Mouse (Mus musculus) granulocyte monocyte progenitor cell, adult 5-6 weeks (primary cell): Measurements from ENCODE around the gene Fbxw2. TPM values are rescaled to one million over a fixed set of nuclear protein-coding genes. Genes with fewer than 3 reads are reported as not detected.
A peak's percentile ranks its signal among the peaks of the same experiment; 100 is the strongest.
"Not testable (repeated sequence)": the region's sequence is repeated elsewhere in the genome, so short reads cannot be mapped to it uniquely, and the experiment has no call there.

Source experiments
- ATAC-seq: replicated peaks from 2 replicates; pipeline ENCODE4 v1.8.0; 2016; ENCODE audit warnings: mild to moderate bottlenecking, moderate TSS enrichment, inconsistent platforms; ENCODE audit not compliant: poor library complexity, severe bottlenecking
- total RNA-seq, 2 experiments: library from RNA; stranded (forward) in 1 of 2; stranded (reverse) in 1 of 2; fragments of 200-712, 200-1000 nt in 1 of 2; fragments of >200 nt in 1 of 2; fragmentation: Nextera tagmentation in 1 of 2; gene quantifications; 2 replicates each; pipeline ENCODE4 v1.2.3; 2014 to 2017

Fbxw2 gene
- total RNA-seq, 2 experiments from 2014 or later = 52.8 to 63.4 TPM

GRCm38 (mm10) chr2:34777237-34777868 lies 48.8 kb downstream of the Fbxw2 start:
- ATAC-seq = no peak

DNA sequence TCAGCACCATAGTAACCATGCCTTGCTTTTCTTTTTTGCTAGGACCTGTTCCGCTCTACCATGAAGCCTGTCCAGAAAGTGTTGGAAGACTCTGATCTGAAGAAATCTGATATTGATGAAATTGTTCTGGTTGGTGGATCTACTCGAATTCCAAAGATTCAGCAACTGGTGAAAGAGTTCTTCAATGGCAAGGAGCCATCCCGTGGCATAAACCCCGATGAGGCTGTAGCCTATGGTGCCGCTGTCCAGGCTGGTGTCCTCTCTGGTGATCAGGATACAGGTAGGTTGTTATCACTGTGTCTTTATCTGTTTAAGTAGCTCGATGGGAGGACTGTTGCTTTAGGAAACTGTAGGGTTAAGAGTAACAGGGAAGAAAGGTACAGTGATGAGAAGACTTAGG lies 51.6 kb downstream of the Fbxw2 start:
- no peak for ATAC-seq

DNA sequence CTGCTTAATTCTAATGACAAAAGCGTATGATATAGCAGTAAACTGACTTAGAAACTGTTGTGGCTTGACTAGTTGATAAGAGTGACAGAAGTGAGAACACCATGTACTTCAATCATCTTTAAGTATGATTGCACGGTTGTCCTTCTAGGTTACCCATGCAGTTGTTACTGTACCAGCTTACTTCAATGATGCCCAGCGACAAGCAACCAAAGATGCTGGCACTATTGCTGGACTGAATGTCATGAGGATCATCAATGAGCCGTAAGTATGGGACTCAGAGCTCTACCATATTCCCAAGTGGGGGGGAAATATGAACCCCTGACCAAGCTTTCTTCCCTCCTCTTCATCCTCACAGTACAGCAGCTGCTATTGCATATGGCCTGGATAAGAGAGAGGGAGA lies 52.4 kb downstream of the Fbxw2 start:
- no peak for ATAC-seq

GRCm38 (mm10) chr2:34772252-34773235 lies 53.6 kb downstream of the Fbxw2 start:
- ATAC-seq = no peak

- peak; percentile 81 for ATAC-seq
These were observed 54.5 kb downstream of the Fbxw2 start, which contains the start of gene Hspa5 for GRCm38 (mm10) chr2:34771368-34772226. Hspa5 (plus strand) TSS chr2:34771970.

DNA sequence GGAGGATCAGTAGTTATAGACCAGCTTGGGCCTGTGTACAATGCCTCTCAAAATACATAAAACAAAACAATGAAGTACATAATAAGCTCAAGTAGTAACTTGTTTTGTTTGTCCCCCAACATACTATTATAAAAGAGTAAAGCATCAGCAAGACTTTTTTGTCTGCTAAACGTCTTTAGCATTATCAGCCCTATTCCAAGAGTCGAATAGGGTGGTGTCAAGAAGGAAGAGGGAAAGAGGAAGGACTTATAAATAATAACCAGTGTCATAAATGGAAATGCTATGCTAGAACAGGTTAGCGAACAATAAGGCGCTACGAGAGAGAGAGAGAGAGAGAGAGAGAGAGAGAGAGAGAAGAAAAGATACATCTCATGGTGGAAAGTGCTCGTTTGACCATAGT lies 55.2 kb downstream of the Fbxw2 start:
- no peak for ATAC-seq

- no peak for ATAC-seq
These were observed 56.1 kb downstream of the Fbxw2 start for GRCm38 (mm10) chr2:34770049-34770448.

- ATAC-seq = no peak
These were observed 61.3 kb downstream of the Fbxw2 start for GRCm38 (mm10) chr2:34764801-34765200.

DNA sequence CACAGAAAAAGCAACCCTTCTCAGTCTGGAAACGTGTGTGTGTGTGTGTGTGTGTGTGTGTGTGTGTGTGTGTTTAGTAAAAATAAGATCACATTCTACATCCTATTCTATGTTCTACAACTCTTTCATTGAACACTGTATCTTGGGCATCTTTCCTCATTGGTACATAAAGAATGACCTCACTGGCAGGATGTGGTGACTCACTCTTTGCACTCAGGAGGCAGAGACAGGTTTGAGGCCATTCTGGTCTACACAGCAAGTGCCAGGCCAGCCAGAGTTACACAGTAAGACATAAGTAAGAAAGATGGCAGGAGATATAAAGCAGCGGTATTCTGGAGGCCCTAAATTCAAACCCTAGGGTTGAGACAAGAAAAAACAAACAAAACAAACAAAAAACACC lies 63.2 kb downstream of the Fbxw2 start:
- ATAC-seq = no peak

- no peak for ATAC-seq
These were observed 63.9 kb downstream of the Fbxw2 start for GRCm38 (mm10) chr2:34762174-34762573.

- not testable (repeated sequence) for ATAC-seq
These were observed 64.8 kb downstream of the Fbxw2 start for GRCm38 (mm10) chr2:34761272-34761671.

- no peak for ATAC-seq
These were observed 68.8 kb downstream of the Fbxw2 start for GRCm38 (mm10) chr2:34757341-34757740.

DNA sequence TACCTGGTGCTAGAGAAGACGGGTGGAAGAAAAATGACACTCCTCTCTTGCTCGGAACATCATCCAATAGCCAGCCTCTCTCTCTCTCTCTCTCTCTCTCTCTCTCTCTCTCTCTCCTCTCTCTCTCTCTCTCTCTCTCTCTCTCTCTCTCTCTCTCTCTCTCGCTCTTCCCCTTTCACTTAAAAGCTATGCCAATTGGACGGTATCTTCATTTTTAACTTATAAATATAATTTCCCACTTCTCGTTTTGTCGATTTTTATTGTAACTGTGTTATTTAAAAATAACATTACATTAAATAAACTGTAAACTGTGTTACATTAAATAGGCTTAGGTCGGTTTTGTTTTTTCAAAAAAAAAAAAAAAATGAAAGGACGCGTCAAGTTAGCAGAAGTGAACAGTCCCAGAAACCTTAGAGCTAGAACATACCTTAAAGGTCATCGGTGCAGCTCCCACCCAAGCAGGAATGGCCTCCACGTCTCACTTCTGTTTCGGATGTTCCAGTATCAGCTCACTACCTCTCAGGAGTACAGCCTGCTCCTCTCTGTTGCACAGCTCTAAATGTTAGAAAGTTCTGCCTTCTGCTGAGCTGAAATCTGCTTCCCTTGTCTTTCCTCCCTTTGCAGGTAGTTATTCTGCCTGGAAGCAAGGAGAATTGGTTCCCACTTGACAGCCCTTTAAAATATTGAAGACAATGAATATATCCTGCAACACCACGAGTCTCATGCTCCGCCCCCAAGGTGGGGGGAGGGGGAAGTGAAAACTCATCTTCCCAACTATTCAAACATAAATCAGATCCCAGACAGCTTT lies 71.4 kb downstream of the Fbxw2 start, which contains the start of gene Gapvd1:
TSS of gene Gapvd1 (minus strand) at position 682 of the 808 bp plus-strand sequence.
- ATAC-seq = peak; percentile 36

Other genes starting within 250 kb of the Fbxw2 start
- gene Gapvd1, start 71.1 kb downstream of the Fbxw2 start, total RNA-seq (2014; fragmentation: Nextera tagmentation) = 50.1 and 65.5 TPM in 2 replicates
- gene Gapvd1, start 71.1 kb downstream of the Fbxw2 start, total RNA-seq (2017) = 56.7 and 70.8 TPM in 2 replicates
- 559 and 592 TPM in 2 replicates for gene Hspa5, start 54.3 kb downstream of the Fbxw2 start, total RNA-seq (2014; fragmentation: Nextera tagmentation)
- 1,947 and 2,193 TPM in 2 replicates for gene Hspa5, start 54.3 kb downstream of the Fbxw2 start, total RNA-seq (2017)
- gene Rabepk, start 26.4 kb downstream of the Fbxw2 start, total RNA-seq (2014; fragmentation: Nextera tagmentation) = 31.3 and 33.6 TPM in 2 replicates
- 38.0 and 49.0 TPM in 2 replicates for gene Rabepk, start 26.4 kb downstream of the Fbxw2 start, total RNA-seq (2017)
- not detected in 2 replicates for gene Gm34653, start 6.7 kb upstream of the Fbxw2 start, total RNA-seq (2014; fragmentation: Nextera tagmentation)
- gene Gm34653, start 6.7 kb upstream of the Fbxw2 start, total RNA-seq (2017) = not detected in 2 replicates
- not detected in 2 replicates for gene Cutal, start 48.1 kb upstream of the Fbxw2 start, total RNA-seq (2014; fragmentation: Nextera tagmentation)
- not detected in 2 replicates for gene Cutal, start 48.1 kb upstream of the Fbxw2 start, total RNA-seq (2017)
- gene Psmd5, start 48.7 kb upstream of the Fbxw2 start, total RNA-seq (2014; fragmentation: Nextera tagmentation) = 64.4 and 67.3 TPM in 2 replicates
- 36.8 and 60.4 TPM in 2 replicates for gene Psmd5, start 48.7 kb upstream of the Fbxw2 start, total RNA-seq (2017)
- 22.6 and 25.9 TPM in 2 replicates for gene Phf19, start 87.7 kb upstream of the Fbxw2 start, total RNA-seq (2014; fragmentation: Nextera tagmentation)
- gene Phf19, start 87.7 kb upstream of the Fbxw2 start, total RNA-seq (2017) = 5.9 and 7.9 TPM in 2 replicates
- gene Traf1, start 135.5 kb upstream of the Fbxw2 start, total RNA-seq (2014; fragmentation: Nextera tagmentation) = not detected in 2 replicates
- gene Traf1, start 135.5 kb upstream of the Fbxw2 start, total RNA-seq (2017) = 0.09 and 0.15 TPM in 2 replicates
- not detected in 2 replicates for gene Hc, start 235.1 kb upstream of the Fbxw2 start, total RNA-seq (2014; fragmentation: Nextera tagmentation)
- not detected in 2 replicates for gene Hc, start 235.1 kb upstream of the Fbxw2 start, total RNA-seq (2017)